Mouse (Mus musculus): ENCODE data around the gene Gm21860.
A peak's percentile ranks its signal among the peaks of the same experiment; 100 is the strongest.
"Not testable (repeated sequence)": the region's sequence is repeated elsewhere in the genome, so short reads cannot be mapped to it uniquely, and the experiment has no call there.

The Gm21860 gene

DNA sequence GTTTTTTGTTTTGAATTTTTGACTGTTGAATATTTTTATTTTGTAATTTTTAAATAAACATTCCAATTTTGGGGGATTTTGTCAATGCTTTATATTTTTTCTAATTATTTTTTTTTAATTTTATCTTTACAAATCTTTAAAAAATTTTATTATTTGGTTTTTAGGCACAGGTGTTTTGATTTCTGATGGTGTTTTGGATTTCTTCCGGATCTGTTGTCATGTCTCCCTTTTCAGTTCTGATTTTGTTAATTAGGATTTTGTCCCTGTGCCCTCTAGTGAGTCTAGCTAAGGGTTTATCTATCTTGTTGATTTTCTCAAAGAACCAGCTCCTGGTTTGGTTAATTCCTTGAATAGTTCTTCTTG is 23.0 kb downstream of the Gm21860 start:
- not testable (repeated sequence) for DNase-seq

DNA sequence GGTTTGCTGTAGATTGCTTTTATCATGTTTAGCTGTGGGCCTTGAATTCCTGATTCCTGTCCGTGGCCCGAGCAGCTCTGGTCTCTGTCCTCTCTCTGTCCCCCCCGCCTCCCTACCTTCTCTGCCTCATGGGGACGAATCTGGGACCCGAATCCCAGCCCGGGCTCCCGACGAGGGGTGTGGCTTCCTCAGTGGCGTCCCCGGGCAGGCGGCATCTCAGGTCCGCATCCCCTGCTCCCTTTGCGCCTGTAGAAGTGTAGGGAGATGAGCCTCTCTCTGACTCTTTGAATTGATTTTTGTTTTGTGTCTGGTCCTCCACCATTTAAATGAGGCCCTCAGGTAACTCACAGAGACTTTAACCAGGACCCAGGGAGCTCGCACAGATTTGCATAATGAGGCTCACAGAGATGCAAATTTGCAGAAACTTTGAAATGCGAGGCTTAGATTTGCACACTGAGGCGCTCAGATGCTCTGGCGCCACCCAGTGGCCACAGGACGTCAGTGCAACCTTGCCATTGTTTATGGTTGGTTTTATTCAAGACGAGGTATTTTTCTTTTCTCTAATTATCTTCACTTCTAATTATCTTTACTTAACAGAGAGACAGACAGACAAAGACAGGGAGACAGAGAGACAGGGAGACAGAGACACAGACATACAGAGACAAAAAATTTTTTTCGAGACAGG is 23.6 kb downstream of the Gm21860 start:
- peak; percentile 28 for DNase-seq

- not testable (repeated sequence) for DNase-seq
These were observed 24.8 kb downstream of the Gm21860 start for GRCm38 (mm10) chrY:90729816-90730303.

DNA sequence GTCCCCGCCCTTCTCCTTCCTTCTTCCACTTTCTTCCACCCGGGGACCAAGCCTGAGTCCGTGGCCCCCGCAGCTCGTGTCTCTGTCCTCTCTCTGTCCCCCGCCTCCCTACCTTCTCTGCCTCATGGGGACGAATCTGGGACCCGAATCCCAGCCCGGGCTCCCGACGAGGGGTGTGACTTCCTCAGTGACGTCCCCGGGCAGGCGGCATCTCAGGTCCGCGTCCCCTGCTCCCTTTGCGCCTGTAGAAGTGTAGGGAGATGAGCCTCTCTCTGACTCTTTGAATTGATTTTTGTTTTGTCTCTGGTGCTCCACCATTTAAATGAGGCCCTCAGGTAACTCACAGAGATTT is 25.7 kb downstream of the Gm21860 start:
- DNase-seq: peak; percentile 26

DNA sequence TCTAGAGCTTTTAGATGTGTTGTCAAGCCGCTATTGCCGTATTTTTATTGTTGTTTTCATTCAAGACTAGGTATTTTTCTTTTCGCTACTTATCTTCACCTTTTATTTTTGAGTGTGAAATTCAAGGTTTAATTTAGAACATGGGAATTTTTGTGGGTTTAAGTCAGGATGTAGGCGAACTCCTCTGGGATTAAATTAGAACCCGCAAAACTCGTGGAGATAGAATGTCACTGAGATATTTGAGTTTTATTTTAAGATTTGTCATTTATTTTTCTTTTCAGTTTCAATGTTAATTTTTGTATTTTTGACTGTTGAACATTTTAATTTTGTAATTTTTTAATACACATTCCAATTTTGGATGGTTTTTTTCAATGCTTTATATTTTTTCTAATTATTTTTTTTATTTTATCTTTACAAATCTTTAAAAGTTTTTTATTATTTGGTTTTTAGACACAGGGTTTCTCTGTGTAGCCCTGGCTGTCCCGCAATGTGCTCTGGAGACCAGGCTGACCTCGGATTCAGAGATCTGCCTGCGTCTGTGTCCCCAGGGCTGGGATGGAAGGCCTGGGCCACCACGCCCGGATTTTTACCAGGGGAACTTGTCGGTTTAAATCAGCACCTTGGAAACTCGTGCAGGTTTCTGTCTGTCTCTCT is 26.2 kb downstream of the Gm21860 start:
- DNase-seq: peak; percentile 27

DNA sequence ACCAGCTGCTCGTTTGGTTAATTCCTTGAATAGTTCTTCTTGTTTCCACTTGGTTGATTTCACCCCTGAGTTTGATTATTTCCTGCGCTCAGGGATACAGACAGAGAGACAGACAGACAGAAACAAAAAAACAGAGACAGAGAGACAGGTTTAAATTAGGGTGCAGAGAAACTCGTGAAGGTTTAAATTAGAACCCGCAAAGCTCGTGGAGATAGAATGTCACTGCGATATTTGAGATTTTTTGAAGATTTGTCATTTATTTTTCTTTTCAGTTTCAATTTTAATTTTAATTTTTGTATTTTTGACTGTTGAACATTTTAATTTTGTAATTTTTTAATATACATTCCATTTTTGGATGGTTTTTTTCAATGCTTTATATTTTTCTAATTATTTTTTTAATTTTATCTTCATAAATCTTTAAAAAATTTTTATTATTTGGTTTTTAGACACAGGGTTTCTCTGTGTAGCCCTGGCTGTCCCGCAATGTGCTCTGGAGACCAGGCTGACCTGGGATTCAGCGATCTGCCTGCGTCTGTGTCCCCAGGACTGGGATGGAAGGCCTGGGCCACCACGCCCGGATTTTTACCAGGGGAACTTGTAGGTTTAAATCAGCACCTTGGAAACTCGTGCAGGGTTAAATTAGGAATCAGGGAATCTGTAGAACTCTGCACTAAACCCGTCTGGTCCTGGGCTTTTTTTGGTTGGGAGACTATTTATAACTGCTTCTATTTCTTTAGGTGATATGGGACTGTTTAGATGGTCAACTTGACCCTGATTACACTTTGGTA is 27.3 kb downstream of the Gm21860 start:
- DNase-seq: not testable (repeated sequence)

GRCm38 (mm10) chrY:90725701-90726451 is 28.7 kb downstream of the Gm21860 start:
- DNase-seq: not testable (repeated sequence)

DNA sequence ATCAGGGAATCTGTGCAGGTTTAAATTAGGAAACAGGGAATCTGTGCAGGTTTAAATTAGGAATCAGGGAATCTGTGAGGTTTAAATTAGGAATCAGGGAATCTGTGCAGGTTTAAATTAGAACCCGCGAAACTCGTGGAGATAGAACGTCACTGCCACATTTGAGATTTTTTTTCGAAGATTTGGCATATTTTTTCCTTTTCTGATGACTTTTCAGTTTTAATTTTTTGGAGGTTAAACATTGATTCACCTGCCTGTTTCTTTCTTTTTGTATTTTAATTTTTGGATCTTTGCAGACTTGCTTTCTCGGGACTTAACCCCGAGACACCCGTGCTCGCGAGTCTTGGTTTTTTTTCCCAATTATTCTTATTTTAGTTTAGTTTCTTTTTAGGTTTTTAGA is 29.5 kb downstream of the Gm21860 start:
- DNase-seq: not testable (repeated sequence)

DNA sequence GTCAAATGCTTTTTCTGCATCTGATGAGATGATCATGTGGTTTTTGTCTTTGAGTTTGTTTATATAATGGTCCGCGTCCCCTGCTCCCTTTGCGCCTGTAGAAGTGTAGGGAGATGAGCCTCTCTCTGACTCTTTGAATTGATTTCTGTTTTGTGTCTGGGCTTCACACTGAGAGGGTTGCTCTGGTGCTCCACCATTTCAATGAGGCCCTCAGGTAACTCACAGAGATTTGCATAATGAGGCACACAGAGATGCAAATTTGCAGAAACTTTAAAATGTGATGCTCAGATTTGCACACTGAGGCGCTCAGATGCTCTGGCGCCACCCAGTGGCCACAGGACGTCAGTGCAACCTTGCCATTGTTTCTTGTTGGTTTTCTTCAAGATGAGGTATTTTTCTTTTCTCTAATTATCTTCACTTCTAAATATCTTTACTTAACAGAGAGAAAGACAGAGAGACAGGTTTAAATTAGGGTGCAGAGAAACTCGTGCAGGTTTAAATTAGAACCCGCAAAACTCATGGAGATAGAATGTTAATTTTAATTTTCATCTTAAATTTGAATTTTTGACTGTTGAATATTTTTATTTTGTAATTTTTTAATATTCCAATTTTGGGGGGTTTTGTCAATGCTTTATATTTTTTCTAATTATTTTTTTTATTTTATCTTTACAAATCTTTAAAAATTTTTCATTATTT is 30.5 kb downstream of the Gm21860 start:
- DNase-seq: not testable (repeated sequence)

DNA sequence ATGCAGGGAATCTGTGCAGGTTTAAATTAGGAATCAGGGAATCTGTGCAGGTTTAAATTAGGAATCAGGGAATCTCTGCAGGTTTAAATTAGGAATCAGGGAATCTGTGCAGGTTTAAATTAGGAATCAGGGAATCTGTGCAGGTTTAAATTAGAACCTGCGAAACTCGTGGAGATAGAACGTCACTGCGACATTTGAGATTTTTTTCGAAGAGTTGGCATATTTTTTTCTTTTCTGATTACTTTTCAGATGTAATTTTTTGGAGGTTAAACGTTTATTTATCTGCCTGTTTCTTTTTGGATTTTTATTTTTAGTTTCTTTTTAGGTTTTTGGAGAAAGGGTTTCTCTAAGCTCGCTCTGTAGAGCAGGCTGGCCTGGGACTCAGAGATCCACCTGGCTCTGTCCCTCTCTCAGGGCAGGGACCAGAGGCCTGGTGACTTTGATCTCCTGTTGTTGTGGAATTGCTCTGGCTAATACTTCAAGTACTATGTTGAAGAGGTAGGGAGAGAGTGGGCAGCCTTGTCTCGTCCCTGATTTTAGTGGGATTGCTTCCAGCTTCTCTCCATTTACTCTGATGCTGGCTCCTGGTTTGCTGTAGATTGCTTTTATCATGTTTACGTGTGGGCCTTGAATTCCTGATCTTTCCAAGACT is 31.2 kb downstream of the Gm21860 start:
- peak; percentile 63 for DNase-seq

GRCm38 (mm10) chrY:90720505-90720904 is 34.1 kb downstream of the Gm21860 start:
- not testable (repeated sequence) for DNase-seq

GRCm38 (mm10) chrY:90719403-90720232 is 35.0 kb downstream of the Gm21860 start:
- DNase-seq: not testable (repeated sequence)

DNA sequence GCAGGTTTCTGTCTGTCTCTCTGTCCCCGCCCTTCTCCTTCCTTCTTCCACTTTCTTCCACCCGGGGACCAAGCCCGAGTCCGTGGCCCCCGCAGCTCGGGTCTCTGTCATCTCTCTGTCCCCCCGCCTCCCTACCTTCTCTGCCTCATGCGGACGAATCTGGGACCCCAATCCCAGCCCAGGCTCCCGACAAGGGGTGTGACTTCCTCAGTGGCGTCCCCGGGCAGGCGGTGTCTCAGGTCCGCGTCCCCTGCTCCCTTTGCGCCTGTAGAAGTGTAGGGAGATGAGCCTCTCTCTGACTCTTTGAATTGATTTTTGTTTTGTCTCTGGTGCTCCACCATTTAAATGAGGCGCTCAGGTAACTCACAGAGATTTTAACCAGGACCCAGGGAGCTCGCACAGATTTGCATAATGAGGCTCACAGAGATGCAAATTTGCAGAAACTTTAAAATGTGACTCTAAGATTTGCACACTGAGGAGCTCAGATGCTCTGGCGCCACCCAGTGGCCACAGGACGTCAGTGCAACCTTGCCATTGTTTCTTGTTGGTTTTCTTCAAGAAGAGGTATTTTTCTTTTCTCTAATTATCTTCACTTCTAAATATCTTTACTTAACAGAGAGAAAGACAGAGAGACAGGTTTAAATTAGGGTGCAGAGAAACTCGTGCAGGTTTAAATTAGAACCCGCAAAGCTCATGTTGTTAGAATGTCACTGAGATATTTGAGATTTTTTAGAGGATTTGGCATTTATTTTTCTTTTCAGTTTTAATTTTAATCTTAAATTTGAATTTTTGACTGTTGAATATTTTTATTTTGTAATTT is 35.8 kb downstream of the Gm21860 start:
- DNase-seq: peak; percentile 69

DNA sequence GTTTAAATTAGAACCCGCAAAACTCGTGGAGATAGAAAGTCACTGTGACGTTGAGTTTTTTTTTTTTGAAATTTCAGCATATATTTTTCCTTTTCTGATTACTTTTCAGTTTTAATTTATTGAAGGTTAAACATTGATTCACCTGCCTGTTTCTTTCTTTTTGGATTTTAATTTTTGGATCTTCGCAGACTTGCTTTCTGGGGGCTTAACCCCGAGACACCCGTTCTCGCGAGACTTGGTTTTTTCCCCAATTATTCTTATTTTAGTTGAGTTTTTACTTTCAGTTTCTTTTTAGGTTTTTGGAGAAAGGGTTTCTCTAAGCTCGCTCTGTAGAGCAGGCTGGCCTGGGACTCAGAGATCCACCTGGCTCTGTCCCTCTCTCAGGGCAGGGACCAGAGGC is 36.6 kb downstream of the Gm21860 start:
- not testable (repeated sequence) for DNase-seq

GRCm38 (mm10) chrY:90717496-90717895 is 37.1 kb downstream of the Gm21860 start:
- not testable (repeated sequence) for DNase-seq
